Mouse (Mus musculus) neural tube, embryonic 12.5 days (tissue): ENCODE results near the gene Hsd17b10. TPM values are rescaled to one million over a fixed set of nuclear protein-coding genes. Genes with fewer than 3 reads are reported as not detected.
A peak's percentile ranks its signal among the peaks of the same experiment; 100 is the strongest.

Source experiments
- ATAC-seq: fragments of 200-750 bp; cut with Nextera tagmentation; 2 replicates; pipeline ENCODE4 v1.8.0; 2017; ENCODE audit warnings: low read depth, mild to moderate bottlenecking, moderate TSS enrichment, moderate library complexity; ENCODE audit not compliant: low FRiP score
- H3K27ac ChIP-seq: fragments of 300-500 bp; sonication (generic); 2 replicates; pipeline ENCODE4 v1.5.1; 2016
- H3K27me3 ChIP-seq: fragments of 300-500 bp; sonication (generic); replicated peaks from 2 replicates; pipeline ENCODE4 v1.6.1; 2016; ENCODE audit warnings: mild to moderate bottlenecking
- H3K36me3 ChIP-seq: fragments of 300-500 bp; sonication (generic); 2 replicates; pipeline ENCODE4 v1.6.1; 2016; ENCODE audit warnings: mild to moderate bottlenecking
- H3K4me1 ChIP-seq: fragments of 300-500 bp; sonication (generic); 2 replicates; pipeline ENCODE4 v1.6.1; 2016
- H3K4me2 ChIP-seq: fragments of 300-500 bp; sonication (generic); replicated peaks from 2 replicates; pipeline ENCODE4 v1.6.1; 2016; ENCODE audit warnings: mild to moderate bottlenecking
- H3K4me3 ChIP-seq: fragments of 300-500 bp; sonication (generic); 2 replicates; pipeline ENCODE4 v1.5.1; 2016
- H3K9ac ChIP-seq: fragments of 300-500 bp; sonication (generic); 2 replicates; pipeline ENCODE4 v1.6.1; 2016; ENCODE audit warnings: mild to moderate bottlenecking
- H3K9me3 ChIP-seq: fragments of 300-500 bp; sonication (generic); 2 replicates; pipeline ENCODE4 v1.6.1; 2016; ENCODE audit warnings: mild to moderate bottlenecking
- whole genome bisulfite sequencing: fragments of 180-500 bp; shearing (Covaris S2); methylation state at CpG from one replicate; pipeline ENCODE4 v1.1.7; 2016; 5-methylcytosine and 5-hydroxymethylcytosine counted together
- polyA plus RNA-seq: library from polyadenylated mRNA; unstranded; fragments of >200 nt; fragmentation: Nextera tagmentation; extraction: Ambion mirVana; gene quantifications from 2 replicates; pipeline ENCODE4 v1.2.1, GENCODE M21; 2016

Hsd17b10 gene
- 139 and 145 TPM in 2 replicates for polyA plus RNA-seq

DNA sequence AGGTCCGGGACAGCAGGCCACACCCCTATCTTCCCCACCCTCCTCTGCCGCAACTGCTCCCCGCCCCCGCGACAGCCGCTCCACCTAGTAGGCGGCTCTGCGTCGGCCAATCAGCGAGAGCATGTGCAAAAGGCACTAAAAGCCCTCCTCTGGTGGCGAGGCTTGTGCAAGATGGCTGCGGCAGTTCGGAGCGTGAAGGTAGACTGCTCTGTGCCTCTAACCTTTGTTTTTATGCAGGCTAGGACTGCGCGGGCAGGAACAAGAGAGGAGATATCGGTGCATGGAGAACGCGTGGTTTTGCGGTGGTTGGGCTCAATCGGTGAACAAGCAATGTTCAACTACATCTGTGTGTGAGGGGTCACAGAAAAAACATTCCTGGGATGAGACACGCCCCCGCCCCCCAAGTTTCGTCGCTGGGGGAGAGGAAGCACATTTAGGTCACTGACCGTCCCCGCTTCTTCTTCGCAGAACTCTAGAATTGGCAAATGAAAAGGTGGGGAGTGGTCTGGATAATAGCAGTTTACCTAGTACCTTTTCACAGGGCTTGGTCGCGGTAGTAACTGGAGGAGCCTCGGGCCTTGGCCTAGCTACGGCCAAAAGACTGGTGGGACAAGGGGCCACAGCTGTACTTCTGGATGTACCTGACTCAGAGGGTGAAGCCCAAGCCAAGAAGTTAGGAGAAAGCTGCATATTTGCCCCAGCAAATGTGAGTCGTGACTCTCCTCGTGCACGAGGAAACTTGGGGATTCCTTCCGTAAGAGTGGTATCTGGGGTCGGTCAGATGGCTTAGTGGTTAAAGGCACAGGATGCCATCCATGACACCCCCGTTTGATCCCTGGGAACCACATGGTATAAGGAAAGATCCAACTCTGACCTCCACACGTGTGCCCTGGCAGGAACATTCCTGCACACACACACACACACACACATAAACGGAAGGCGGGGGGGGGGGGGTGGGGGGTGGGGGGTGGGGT lies at the start of gene Hsd17b10:
Hsd17b10 (plus strand) TSS at position 109 of the 974 bp plus-strand sequence.
- H3K27ac ChIP-seq = no peak within 1 kb of the TSS
- no peaks in the 10 kb centered on the region for H3K9me3 ChIP-seq
- H3K9ac ChIP-seq = peak within 1 kb of the TSS; percentile 52
- no peaks in the 10 kb centered on the region for H3K4me1 ChIP-seq
- 17% methylated on average over 40 of the region's 41 CpGs for WGBS
- peaks cover 30% of the 10 kb centered on the region for H3K27me3 ChIP-seq
- H3K4me3 ChIP-seq = peak within 1 kb of the TSS; percentile 43
- H3K4me2 ChIP-seq = peak within 1 kb of the TSS; percentile 68
- peak; percentile 97 for ATAC-seq
- 0 out of 2 replicates have a peak, but pooled peaks cover 3% of the 10 kb centered on the region for H3K36me3 ChIP-seq

DNA sequence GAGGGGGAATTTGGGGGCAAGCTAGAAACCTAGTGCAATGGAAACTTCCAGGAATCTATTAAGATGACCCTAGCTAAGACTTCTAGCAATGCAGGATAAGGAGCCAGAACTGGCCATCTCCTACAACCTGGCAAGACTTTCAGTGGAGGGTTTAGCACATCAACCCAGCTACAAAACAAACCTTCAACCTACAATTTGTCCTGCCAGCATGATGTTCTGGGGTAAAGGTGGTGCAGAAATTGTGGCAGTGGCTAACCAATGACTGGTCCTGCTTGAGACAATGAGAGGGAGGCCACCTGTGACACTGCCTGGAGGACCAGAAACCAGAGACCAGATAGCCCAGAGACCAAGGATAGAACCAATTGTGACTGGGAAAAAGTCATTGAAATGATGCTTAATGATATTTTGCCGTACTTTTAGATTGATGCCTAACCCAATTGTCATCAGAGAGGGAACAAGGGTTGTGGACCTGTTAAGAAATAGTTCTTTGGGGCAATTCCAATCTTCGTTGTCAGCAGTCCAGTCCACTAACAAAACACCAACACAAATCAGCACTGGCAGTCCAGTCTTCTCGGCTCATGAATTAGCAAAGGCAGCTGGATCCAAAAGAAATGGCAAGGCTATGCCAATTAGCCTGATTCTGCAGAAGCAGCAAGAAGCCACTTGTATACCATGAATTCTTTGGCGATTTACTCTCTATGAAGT lies 2.5 kb upstream of the Hsd17b10 start:
- peaks cover 30% of the 10 kb centered on the region for H3K27me3 ChIP-seq
- WGBS = 58% methylated on average over 4 of the region's 4 CpGs
- H3K27ac ChIP-seq = no peak overlapping the region
- H3K4me3 ChIP-seq = no peak overlapping the region
- H3K36me3 ChIP-seq = no peaks in the 10 kb centered on the region
- no peaks in the 10 kb centered on the region for H3K4me1 ChIP-seq
- H3K4me2 ChIP-seq = no peak overlapping the region
- no peak for ATAC-seq
- H3K9ac ChIP-seq = no peak overlapping the region
- no peaks in the 10 kb centered on the region for H3K9me3 ChIP-seq

DNA sequence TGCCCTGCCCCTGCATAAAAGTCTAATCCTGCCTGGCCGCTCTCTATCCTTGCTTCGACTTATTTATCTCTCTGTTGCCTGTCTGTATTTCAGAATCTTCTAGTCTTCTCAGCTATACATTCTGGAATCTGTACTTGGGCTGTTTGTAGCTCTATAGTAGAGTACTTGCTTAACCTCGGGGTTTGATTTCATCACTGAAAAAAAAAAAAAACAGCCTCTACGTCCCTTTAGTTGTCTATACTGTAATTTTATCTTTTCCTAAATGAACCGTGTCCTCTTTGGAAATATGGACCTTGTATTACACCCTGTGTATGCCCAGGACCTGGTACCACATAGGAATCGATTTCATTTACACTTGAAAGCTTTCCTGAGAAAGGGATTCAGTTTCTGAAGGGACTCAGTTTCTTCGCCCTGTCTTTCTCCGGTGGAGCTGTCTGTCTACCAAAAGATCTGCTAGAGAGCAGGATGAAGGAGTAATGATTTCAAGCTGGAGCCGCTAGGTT lies 412 bp upstream of the Hsd17b10 start:
- 0 out of 2 replicates have a peak, but pooled peaks cover 3% of the 10 kb centered on the region for H3K36me3 ChIP-seq
- no peak overlapping the region for H3K27ac ChIP-seq
- peak overlapping the region; percentile 68 for H3K4me2 ChIP-seq
- H3K27me3 ChIP-seq = peaks cover 30% of the 10 kb centered on the region
- H3K4me1 ChIP-seq = no peaks in the 10 kb centered on the region
- peak overlapping the region; percentile 43 for H3K4me3 ChIP-seq
- peak; percentile 35; the same call in 1 of the 2 replicates for ATAC-seq
- no peak overlapping the region for H3K9ac ChIP-seq
- no peaks in the 10 kb centered on the region for H3K9me3 ChIP-seq
- 52% methylated on average over 9 of the region's 9 CpGs for WGBS

DNA sequence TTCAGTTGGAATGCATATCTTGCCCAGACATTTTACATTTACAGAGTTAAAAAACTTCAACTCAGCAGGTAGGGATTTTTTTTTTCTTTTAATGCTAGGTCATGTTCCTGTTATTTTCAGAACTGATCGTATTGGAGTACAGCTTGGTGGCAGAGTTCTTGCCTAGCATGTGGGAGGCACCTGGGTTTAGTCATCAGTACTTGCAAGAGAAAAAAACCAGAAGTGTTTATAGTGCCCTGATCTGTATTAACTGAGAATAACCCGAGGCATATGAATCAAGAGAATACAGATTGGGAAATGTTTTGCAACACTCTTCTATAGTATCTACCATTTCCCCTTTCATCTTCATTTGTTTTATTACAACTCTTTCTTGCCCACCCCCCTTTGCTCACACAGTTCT lies 1.2 kb downstream of the Hsd17b10 start:
- no peak for ATAC-seq
- Histone ChIP-seq H3K27ac (no peak overlapping the region), H3K4me3 (peak overlapping the region; percentile 43; the same call in 1 of the 2 replicates), H3K36me3 (peaks cover 6% of the 10 kb centered on the region; the same call in 1 of the 2 replicates), H3K9me3 (no peaks in the 10 kb centered on the region), H3K27me3 (peaks cover 29% of the 10 kb centered on the region; the same call in 1 of the 2 replicates), H3K9ac (no peak overlapping the region), H3K4me2 (peak overlapping the region; percentile 68), H3K4me1 (no peaks in the 10 kb centered on the region)
- WGBS = 87% methylated on average over 2 of the region's 2 CpGs

DNA sequence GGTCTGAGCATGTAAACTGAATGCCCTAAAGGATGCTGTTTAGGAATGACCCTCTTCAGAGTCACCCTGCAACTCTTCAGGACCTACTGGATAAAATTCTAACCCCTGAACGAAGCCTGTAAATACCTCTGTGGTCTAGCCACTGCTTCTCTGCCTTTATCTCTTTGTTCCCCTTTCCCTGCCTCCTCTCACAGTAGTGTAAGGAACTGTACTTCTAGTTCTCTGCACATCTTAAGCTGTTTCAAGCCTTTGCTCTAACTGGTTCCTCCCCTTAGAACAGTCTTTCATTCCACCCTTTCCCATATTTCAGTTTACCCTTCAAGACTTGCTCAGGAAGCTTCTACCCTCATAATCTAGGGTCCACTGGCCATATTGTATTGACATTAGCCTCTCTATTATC lies 6.2 kb downstream of the Hsd17b10 start:
- Histone ChIP-seq H3K9ac (no peak overlapping the region), H3K27me3 (peaks cover 8% of the 10 kb centered on the region; the same call in 1 of the 2 replicates), H3K9me3 (no peaks in the 10 kb centered on the region), H3K4me1 (no peaks in the 10 kb centered on the region), H3K36me3 (peaks cover 6% of the 10 kb centered on the region; the same call in 1 of the 2 replicates), H3K4me2 (no peak overlapping the region), H3K27ac (no peak overlapping the region), H3K4me3 (no peak overlapping the region)
- WGBS = 91% methylated on average over 1 of the region's 1 CpGs
- no peak for ATAC-seq

DNA sequence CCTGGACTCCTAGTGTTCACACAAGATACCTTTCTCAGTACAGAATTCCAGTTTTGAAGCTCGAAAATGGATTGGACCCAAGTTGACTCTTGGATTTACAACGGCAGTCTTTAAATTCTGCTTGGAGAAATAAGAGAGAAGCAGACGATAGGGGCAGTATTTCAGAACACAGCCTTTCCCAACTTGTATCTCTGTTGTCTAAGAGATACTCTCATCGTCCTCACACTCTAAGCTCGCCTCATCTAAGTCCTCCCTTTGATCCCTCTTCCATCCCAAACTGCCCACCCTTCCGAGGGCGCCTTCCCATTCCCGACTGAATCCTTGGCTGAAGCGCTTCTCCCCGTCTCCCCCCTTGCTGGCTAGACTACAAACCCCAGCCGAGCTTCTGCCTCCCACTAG lies 14.1 kb downstream of the Hsd17b10 start:
- ATAC-seq = peak; percentile 59
- no peaks in the 10 kb centered on the region for H3K36me3 ChIP-seq
- H3K9ac ChIP-seq = peak overlapping the region; percentile 57
- peaks cover 7% of the 10 kb centered on the region; the same call in 1 of the 2 replicates for H3K27me3 ChIP-seq
- peak overlapping the region; percentile 45 for H3K4me3 ChIP-seq
- no peaks in the 10 kb centered on the region for H3K9me3 ChIP-seq
- WGBS = 18% methylated on average over 11 of the region's 11 CpGs
- peak overlapping the region; percentile 59 for H3K4me2 ChIP-seq
- peaks cover 5% of the 10 kb centered on the region; the same call in 1 of the 2 replicates for H3K4me1 ChIP-seq
- H3K27ac ChIP-seq = no peak overlapping the region

DNA sequence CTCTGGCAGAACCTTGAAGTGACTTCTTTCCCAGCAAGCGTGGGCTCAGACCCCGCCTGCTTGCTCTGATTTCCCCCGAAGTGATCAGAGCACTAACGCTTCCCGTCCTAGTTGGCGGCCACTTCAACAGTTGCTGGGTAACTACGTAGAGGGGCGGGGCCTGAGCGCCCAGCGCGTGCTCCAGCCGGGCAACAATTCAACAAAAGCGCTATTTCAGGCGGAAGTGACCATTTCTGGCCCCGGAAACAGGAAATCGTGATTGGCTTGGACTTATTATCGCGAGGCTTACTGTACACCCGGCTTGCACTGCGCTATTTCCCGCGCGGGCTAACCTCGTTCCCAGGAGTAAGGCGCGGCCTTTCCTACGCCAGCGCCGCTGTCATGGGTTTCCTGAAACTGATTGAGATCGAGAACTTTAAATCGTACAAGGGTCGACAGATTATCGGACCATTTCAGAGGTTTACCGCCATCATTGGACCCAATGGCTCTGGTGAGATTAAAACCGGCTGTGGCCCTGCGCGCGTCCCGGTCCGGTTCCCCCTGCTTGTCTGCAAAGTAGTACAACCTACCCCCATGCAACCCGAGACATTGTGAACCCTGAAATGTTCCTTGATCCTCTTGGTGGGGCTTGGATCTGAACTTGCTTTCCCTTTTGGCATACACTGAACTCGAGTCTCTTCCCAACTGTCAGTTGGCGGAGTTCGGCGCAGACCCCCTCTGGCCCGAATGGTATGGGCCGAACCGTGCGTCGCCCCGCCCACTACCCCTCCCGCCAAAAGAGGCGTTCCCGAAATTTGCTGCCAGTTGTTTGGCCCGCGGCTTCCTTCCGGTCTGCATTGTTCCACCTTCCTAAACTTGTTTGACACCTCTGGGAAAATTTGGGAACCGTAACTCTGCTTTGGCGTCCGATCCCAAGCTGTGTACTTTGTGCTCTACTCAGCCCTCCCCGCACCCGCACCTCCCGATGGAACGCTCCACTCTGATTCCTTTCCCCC lies 14.8 kb downstream of the Hsd17b10 start, which contains the start of the genes Ribc1 and Smc1a:
Ribc1 (minus strand) TSS at position 145 of the 995 bp plus-strand sequence.
Smc1a (plus strand) TSS at position 278 of the 995 bp plus-strand sequence.
- H3K4me1 ChIP-seq = peaks cover 5% of the 10 kb centered on the region; the same call in 1 of the 2 replicates
- H3K9me3 ChIP-seq = no peaks in the 10 kb centered on the region
- H3K36me3 ChIP-seq = no peaks in the 10 kb centered on the region
- 14% methylated on average over 63 of the region's 64 CpGs for WGBS
- H3K4me3 ChIP-seq = peak within 1 kb of the TSS; percentile 45
- H3K4me2 ChIP-seq = peak within 1 kb of the TSS; percentile 59
- H3K27me3 ChIP-seq = peaks cover 7% of the 10 kb centered on the region; the same call in 1 of the 2 replicates
- H3K9ac ChIP-seq = peak within 1 kb of the TSS; percentile 57
- ATAC-seq = peak; percentile 99
- H3K27ac ChIP-seq = no peak within 1 kb of the TSS; the same call in 1 of the 2 replicates

DNA sequence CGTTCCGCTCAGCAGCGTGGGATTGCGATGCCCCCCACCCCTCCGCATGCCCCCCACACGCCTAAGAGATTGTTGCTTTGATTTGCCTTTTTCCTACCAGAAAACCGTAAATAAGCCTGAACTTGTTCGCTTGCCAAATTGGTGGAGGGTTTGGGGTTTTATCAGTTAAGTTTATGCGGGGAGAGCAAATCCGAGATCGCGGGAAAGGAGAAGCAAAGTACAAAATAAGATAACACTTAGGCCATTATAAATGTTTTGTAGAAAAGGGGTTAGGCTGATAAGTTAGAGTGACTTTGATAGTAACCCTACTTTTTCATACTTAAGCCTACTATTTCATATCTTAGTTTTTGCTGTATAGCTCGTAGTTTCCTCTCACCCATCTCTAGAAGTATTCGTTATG lies 15.5 kb downstream of the Hsd17b10 start:
- peak overlapping the region; percentile 45 for H3K4me3 ChIP-seq
- peaks cover 5% of the 10 kb centered on the region; the same call in 1 of the 2 replicates for H3K4me1 ChIP-seq
- no peak overlapping the region for H3K27ac ChIP-seq
- peak overlapping the region; percentile 57 for H3K4me2 ChIP-seq
- peaks cover 7% of the 10 kb centered on the region; the same call in 1 of the 2 replicates for H3K27me3 ChIP-seq
- 20% methylated on average over 14 of the region's 14 CpGs for WGBS
- no peaks in the 10 kb centered on the region for H3K9me3 ChIP-seq
- ATAC-seq = no peak
- no peaks in the 10 kb centered on the region for H3K36me3 ChIP-seq
- peak overlapping the region; percentile 56 for H3K9ac ChIP-seq

DNA sequence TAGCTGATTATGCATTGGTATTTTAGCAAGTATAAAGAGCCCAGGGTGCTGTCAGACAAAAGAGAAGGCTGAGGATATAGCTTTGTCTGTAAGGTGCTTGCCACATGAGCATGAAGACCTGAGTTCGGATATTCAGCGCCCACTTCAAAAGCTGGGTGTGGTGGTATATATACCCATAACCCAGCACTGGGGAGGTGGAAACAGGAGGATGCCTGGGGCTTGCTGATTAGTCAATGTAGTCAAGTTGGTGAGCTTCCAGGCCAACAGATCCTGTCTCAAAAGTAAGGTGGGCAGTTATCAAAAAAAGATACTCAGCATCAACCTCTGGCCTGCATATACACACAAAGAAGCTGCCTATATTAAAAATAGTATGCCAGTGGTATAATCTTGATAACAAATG lies 17.6 kb downstream of the Hsd17b10 start:
- 81% methylated on average over 2 of the region's 2 CpGs for WGBS
- ATAC-seq = no peak
- H3K27ac ChIP-seq = no peak overlapping the region
- H3K27me3 ChIP-seq = peaks cover 5% of the 10 kb centered on the region; the same call in 1 of the 2 replicates
- H3K4me1 ChIP-seq = peaks cover 5% of the 10 kb centered on the region; the same call in 1 of the 2 replicates
- H3K36me3 ChIP-seq = peaks cover 6% of the 10 kb centered on the region; the same call in 1 of the 2 replicates
- no peak overlapping the region for H3K4me2 ChIP-seq
- no peaks in the 10 kb centered on the region for H3K9me3 ChIP-seq
- no peak overlapping the region for H3K4me3 ChIP-seq
- no peak overlapping the region for H3K9ac ChIP-seq

DNA sequence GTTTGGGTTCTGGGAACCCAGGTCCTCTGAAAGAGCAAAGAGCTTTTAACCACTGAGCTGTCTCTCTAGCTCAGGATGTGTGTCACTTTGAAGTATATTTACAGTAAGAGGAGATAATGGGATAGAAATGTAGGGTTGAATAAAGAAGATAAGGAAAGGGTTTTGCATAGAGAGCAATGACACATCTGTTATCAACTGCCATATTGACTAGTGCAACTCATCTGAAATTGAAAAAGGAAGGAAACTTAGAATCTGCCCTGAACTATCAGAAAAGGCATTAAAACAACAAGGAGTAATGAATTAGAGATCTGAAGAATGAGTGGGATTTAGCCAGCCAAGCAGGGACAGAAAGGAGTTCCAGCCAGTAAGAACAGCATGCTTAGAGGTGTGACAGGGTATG lies 38.2 kb downstream of the Hsd17b10 start:
- H3K36me3 ChIP-seq = peaks cover 27% of the 10 kb centered on the region
- H3K4me2 ChIP-seq = no peak overlapping the region
- no peaks in the 10 kb centered on the region for H3K9me3 ChIP-seq
- no peaks in the 10 kb centered on the region; the same call in 1 of the 2 replicates for H3K27me3 ChIP-seq
- H3K4me3 ChIP-seq = no peak overlapping the region
- no peaks in the 10 kb centered on the region for H3K4me1 ChIP-seq
- ATAC-seq = no peak
- H3K27ac ChIP-seq = no peak overlapping the region
- no peak overlapping the region for H3K9ac ChIP-seq

DNA sequence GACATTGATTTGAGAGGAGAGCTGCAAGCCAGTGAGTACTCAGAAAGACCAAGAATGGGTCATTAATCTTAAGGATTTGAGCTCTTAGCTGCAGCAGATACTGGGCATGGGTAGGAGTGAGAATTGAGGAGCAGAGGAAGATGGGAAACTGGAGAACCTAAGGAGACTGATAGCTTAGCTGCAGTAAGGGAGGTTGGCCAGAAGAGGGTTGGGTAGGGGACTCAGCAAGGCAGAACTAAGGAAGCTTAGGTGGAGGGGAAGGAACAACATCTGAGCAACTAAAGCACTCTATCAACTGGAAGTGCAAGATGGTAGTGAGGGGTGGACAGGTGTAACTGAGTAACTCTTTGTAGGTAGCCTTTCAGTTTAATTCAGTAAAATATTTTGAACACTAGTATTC lies 45.6 kb downstream of the Hsd17b10 start:
- Histone ChIP-seq H3K27me3 (0 out of 2 replicates have a peak, but pooled peaks cover 6% of the 10 kb centered on the region), H3K4me2 (no peak overlapping the region), H3K36me3 (peaks cover 5% of the 10 kb centered on the region), H3K9me3 (no peaks in the 10 kb centered on the region), H3K27ac (no peak overlapping the region), H3K9ac (no peak overlapping the region), H3K4me3 (no peak overlapping the region), H3K4me1 (no peaks in the 10 kb centered on the region)
- no peak for ATAC-seq
